Mouse (Mus musculus) liver, embryonic 16.5 days (tissue): ENCODE measurements around the gene Armc6. TPM values are rescaled to one million over a fixed set of nuclear protein-coding genes. Genes with fewer than 3 reads are reported as not detected.
A peak's percentile ranks its signal among the peaks of the same experiment; 100 is the strongest.

Experiments
- ATAC-seq: fragments of 200-750 bp; cut with Nextera tagmentation; 2 replicates; pipeline ENCODE4 v1.8.0; 2017; ENCODE audit warnings: low read depth, mild to moderate bottlenecking, moderate number of reproducible peaks, moderate library complexity
- H3K27ac ChIP-seq: fragments of 300-500 bp; sonication (generic); 2 replicates; pipeline ENCODE4 v1.5.1; 2014; ENCODE audit warnings: mild to moderate bottlenecking, low read length
- H3K27me3 ChIP-seq: fragments of 300-500 bp; sonication (generic); 2 replicates; pipeline ENCODE4 v1.6.1; 2014; ENCODE audit warnings: low read depth, low read length, mixed read lengths; ENCODE audit not compliant: control insufficient read depth, insufficient read depth
- H3K36me3 ChIP-seq: fragments of 300-500 bp; sonication (generic); 2 replicates; pipeline ENCODE4 v1.6.1; 2014; ENCODE audit warnings: mild to moderate bottlenecking; ENCODE audit not compliant: control insufficient read depth, insufficient read depth
- H3K4me1 ChIP-seq: fragments of 300-500 bp; sonication (generic); 2 replicates; pipeline ENCODE4 v1.6.1; 2014; ENCODE audit warnings: low read depth, low read length, mixed read lengths; ENCODE audit not compliant: control insufficient read depth
- H3K4me2 ChIP-seq: fragments of 300-500 bp; sonication (generic); 2 replicates; pipeline ENCODE4 v1.6.1; 2014; ENCODE audit warnings: low read depth, low read length, mixed read lengths
- H3K4me3 ChIP-seq: fragments of 300-500 bp; sonication (generic); 2 replicates; pipeline ENCODE4 v1.5.1; 2014; ENCODE audit warnings: low read depth, mild to moderate bottlenecking, low read length
- H3K9ac ChIP-seq: fragments of 300-500 bp; sonication (generic); 2 replicates; pipeline ENCODE4 v1.6.1; 2014; ENCODE audit warnings: low read depth, low read length
- H3K9me3 ChIP-seq: fragments of 300-500 bp; sonication (generic); replicated peaks from 2 replicates; pipeline ENCODE4 v1.6.1; 2016; ENCODE audit warnings: low read length; ENCODE audit not compliant: control insufficient read depth
- WGBS: fragments of 180-500 bp; shearing (Covaris S2); extraction: QIAGEN DNeasy Blood & Tissue Kit; methylation state at CpG from one replicate; pipeline ENCODE4 v1.1.7; 2014; ENCODE audit not compliant: insufficient replicate concordance; 5-methylcytosine and 5-hydroxymethylcytosine counted together
- polyA plus RNA-seq: library from polyadenylated mRNA; unstranded; fragments of >200 nt; fragmentation: Nextera tagmentation; extraction: Ambion mirVana; gene quantifications from 2 replicates; pipeline ENCODE4 v1.2.1, GENCODE M21; 2015

The Armc6 gene
- polyA plus RNA-seq, 1 experiment from 2014 or later: 12.1 TPM

DNA sequence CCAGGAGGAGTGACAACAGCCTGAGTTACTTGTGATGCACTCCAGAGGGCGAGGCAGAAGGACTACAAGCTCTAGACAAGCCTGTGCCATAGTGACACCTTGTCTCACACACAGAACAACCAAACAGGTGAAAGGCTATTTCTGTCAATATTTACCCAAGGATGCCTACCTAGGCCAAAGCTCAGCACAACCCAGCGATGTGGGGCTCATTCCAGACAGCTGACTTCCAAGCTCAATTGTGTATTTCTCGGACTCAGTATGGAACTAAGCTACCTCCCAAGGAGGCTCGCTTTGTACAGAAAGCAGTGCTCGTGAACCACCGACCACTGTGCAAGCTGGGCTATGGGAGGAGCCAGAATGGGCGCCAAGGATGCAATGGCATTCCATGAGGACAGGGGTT lies 36.7 kb downstream of the Armc6 start:
- Histone ChIP-seq H3K9me3 (no peaks in the 10 kb centered on the region), H3K4me1 (peaks cover 39% of the 10 kb centered on the region), H3K27ac (no peak overlapping the region), H3K4me2 (0 out of 2 replicates have a peak overlapping the region, but pooled peaks have one; percentile 5), H3K4me3 (no peak overlapping the region), H3K9ac (no peak overlapping the region), H3K36me3 (no peaks in the 10 kb centered on the region), H3K27me3 (no peaks in the 10 kb centered on the region)
- WGBS: 63% methylated on average over 7 of the region's 7 CpGs
- ATAC-seq: peak; percentile 14; the same call in 1 of the 2 replicates

- H3K4me3 ChIP-seq: no peak overlapping the region
- H3K27ac ChIP-seq: no peak overlapping the region
- 54% methylated on average over 2 of the region's 2 CpGs for whole genome bisulfite sequencing
- no peak for ATAC-seq
- peaks cover 21% of the 10 kb centered on the region for H3K4me1 ChIP-seq
- no peak overlapping the region for H3K9ac ChIP-seq
- H3K4me2 ChIP-seq: no peak overlapping the region
- H3K27me3 ChIP-seq: no peaks in the 10 kb centered on the region
- 0 out of 2 replicates have a peak, but pooled peaks cover 3% of the 10 kb centered on the region for H3K36me3 ChIP-seq
- H3K9me3 ChIP-seq: no peaks in the 10 kb centered on the region
These were observed 38.5 kb downstream of the Armc6 start for GRCm38 (mm10) chr8:70195762-70196161.

DNA sequence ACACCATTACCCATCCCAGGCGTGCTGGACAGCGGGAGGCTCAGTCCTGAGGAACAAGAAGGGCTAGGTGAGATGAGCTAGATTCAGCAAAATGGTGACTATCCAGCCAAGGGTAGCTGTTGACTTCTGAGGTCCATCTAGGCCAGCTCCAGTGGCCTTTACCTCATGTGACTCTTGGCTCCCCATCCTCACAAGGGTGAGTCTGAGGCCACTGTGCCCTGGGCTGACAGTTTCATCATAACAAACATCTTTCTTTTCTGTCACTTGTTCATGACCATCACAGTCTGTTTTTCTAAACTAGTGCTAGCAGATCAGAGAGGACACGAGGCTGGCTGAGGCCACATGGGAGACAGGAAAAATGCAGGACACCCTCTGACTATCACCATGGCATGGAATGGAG lies 40.1 kb downstream of the Armc6 start:
- Histone ChIP-seq H3K36me3 (0 out of 2 replicates have a peak, but pooled peaks cover 3% of the 10 kb centered on the region), H3K9ac (no peak overlapping the region), H3K27me3 (no peaks in the 10 kb centered on the region), H3K4me2 (no peak overlapping the region), H3K4me3 (no peak overlapping the region), H3K9me3 (no peaks in the 10 kb centered on the region), H3K4me1 (peaks cover 10% of the 10 kb centered on the region), H3K27ac (no peak overlapping the region)
- ATAC-seq: no peak
- WGBS: 70% methylated on average over 3 of the region's 3 CpGs

- Histone ChIP-seq H3K4me2 (no peak overlapping the region), H3K4me3 (no peak overlapping the region), H3K4me1 (peaks cover 8% of the 10 kb centered on the region), H3K9ac (no peak overlapping the region), H3K36me3 (peaks cover 3% of the 10 kb centered on the region; the same call in 1 of the 2 replicates), H3K27me3 (no peaks in the 10 kb centered on the region), H3K27ac (no peak overlapping the region; the same call in 1 of the 2 replicates), H3K9me3 (no peaks in the 10 kb centered on the region)
- ATAC-seq: peak; percentile 65
- 64% methylated on average over 5 of the region's 5 CpGs for WGBS
These were observed 41.0 kb downstream of the Armc6 start for GRCm38 (mm10) chr8:70193238-70193637.

DNA sequence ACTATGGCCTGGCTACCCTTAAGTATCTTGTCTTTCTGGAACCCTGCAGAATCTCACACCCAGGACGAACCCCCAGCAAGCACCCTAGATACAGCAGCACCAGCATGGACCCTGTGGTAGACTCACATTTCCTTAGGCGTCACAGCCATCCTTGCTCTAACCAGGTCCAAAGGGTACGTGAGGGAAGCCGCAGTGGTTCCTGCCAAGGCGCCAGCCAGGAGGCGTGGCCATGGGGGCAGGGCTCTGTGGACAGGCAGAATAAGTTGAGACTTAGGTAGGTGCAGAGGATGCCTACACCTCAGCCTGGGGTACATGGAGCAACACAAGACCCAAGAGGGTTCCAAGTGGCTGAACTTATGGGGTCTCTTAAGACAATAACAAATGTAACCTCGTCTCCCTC lies 45.6 kb downstream of the Armc6 start:
- H3K4me3 ChIP-seq: no peak overlapping the region
- no peaks in the 10 kb centered on the region for H3K27me3 ChIP-seq
- no peak for ATAC-seq
- H3K9ac ChIP-seq: no peak overlapping the region
- no peak overlapping the region for H3K4me2 ChIP-seq
- no peaks in the 10 kb centered on the region; the same call in 1 of the 2 replicates for H3K4me1 ChIP-seq
- WGBS: 54% methylated on average over 7 of the region's 7 CpGs
- no peaks in the 10 kb centered on the region for H3K9me3 ChIP-seq
- peaks cover 3% of the 10 kb centered on the region; the same call in 1 of the 2 replicates for H3K36me3 ChIP-seq
- H3K27ac ChIP-seq: no peak overlapping the region

- H3K9ac ChIP-seq: no peak overlapping the region
- no peak for ATAC-seq
- H3K4me1 ChIP-seq: peaks cover 15% of the 10 kb centered on the region
- no peak overlapping the region; the same call in 1 of the 2 replicates for H3K27ac ChIP-seq
- H3K9me3 ChIP-seq: no peaks in the 10 kb centered on the region
- no peaks in the 10 kb centered on the region for H3K27me3 ChIP-seq
- no peaks in the 10 kb centered on the region; the same call in 1 of the 2 replicates for H3K36me3 ChIP-seq
- 73% methylated on average over 4 of the region's 4 CpGs for WGBS
- H3K4me3 ChIP-seq: no peak overlapping the region
- H3K4me2 ChIP-seq: no peak overlapping the region
These were observed 51.1 kb downstream of the Armc6 start for GRCm38 (mm10) chr8:70183194-70183593.

- peak overlapping the region; percentile 5; the same call in 1 of the 2 replicates for H3K9ac ChIP-seq
- H3K27me3 ChIP-seq: no peaks in the 10 kb centered on the region
- no peaks in the 10 kb centered on the region for H3K9me3 ChIP-seq
- H3K4me1 ChIP-seq: peaks cover 15% of the 10 kb centered on the region
- WGBS: 58% methylated on average over 2 of the region's 2 CpGs
- H3K27ac ChIP-seq: 0 out of 2 replicates have a peak overlapping the region, but pooled peaks have one; percentile 4
- H3K4me2 ChIP-seq: peak overlapping the region; percentile 7; the same call in 1 of the 2 replicates
- ATAC-seq: no peak
- H3K4me3 ChIP-seq: no peak overlapping the region
- H3K36me3 ChIP-seq: peaks cover 2% of the 10 kb centered on the region
These were observed 52.4 kb downstream of the Armc6 start for GRCm38 (mm10) chr8:70181903-70182252.

- 60% methylated on average over 16 of the region's 16 CpGs for WGBS
- H3K36me3 ChIP-seq: peaks cover 2% of the 10 kb centered on the region
- H3K9ac ChIP-seq: peak overlapping the region; percentile 5; the same call in 1 of the 2 replicates
These were observed 52.9 kb downstream of the Armc6 start for GRCm38 (mm10) chr8:70181212-70181902.

GRCm38 (mm10) chr8:70179082-70179481 lies 55.2 kb downstream of the Armc6 start:
- Histone ChIP-seq H3K9ac (no peak overlapping the region), H3K9me3 (no peaks in the 10 kb centered on the region), H3K27me3 (no peaks in the 10 kb centered on the region), H3K4me1 (peaks cover 22% of the 10 kb centered on the region), H3K27ac (no peak overlapping the region), H3K4me2 (no peak overlapping the region), H3K36me3 (peaks cover 2% of the 10 kb centered on the region), H3K4me3 (no peak overlapping the region)
- WGBS: 79% methylated on average over 4 of the region's 4 CpGs
- no peak for ATAC-seq

More at GRCm38 (mm10) chr8:70181212-70181902, 52.9 kb downstream of the Armc6 start:
- H3K4me3 ChIP-seq: no peak overlapping the region
- H3K4me2 ChIP-seq: peak overlapping the region; percentile 7; the same call in 1 of the 2 replicates
- peak overlapping the region; percentile 4; the same call in 1 of the 2 replicates for H3K27ac ChIP-seq
- no peaks in the 10 kb centered on the region for H3K9me3 ChIP-seq
- peaks cover 15% of the 10 kb centered on the region for H3K4me1 ChIP-seq
- H3K27me3 ChIP-seq: no peaks in the 10 kb centered on the region
- ATAC-seq: peak; percentile 86
